Mouse (Mus musculus) CD4-positive naive resting alpha-beta T cell, adult 76 days (primary cell): Measurements from ENCODE around the gene Serpinb6e. TPM values are rescaled to one million over a fixed set of nuclear protein-coding genes. Genes with fewer than 3 reads are reported as not detected.

Source experiments
- total RNA-seq: library from RNA; stranded (reverse); gene quantifications from one replicate; pipeline ENCODE4 v1.2.4, GENCODE M21; 2023

The Serpinb6e gene
- total RNA-seq, result not detected

DNA sequence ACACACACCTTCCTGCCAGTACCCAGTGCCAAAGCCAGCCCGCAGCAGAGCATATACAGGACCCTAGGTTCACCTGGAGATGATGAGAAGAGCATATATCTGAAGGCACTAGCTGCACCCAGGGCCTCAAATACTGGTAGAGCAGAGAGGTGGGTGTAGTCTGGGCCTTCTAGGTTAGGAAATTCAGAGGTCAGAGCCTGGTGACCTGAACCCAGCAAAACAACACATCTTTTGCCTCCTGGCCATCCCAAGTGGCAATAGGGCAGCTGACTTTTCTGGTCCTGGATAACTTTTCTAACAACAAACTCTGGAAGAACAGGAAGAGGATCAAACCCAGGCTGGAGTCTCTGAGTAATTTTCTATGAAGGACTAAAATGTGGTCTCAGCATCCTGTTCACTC, at the start of gene Serpinb6e:
Gene Serpinb6e, minus strand, starts transcription at position 101 of the 400 bp plus-strand sequence.

Other genes starting within 250 kb of the Serpinb6e start
- not detected for gene Serpinb6d, start 182.0 kb downstream of the Serpinb6e start, total RNA-seq
- gene Serpinb6c, start 62.3 kb upstream of the Serpinb6e start, total RNA-seq, result not detected
- 1.6 TPM for gene Nqo2, start 121.3 kb upstream of the Serpinb6e start, total RNA-seq
- 72.5 TPM for gene Ripk1, start 159.0 kb upstream of the Serpinb6e start, total RNA-seq
- gene Serpinb6a, start 159.4 kb upstream of the Serpinb6e start, total RNA-seq, result 27.6 TPM
- 16.6 TPM for gene Bphl, start 194.2 kb upstream of the Serpinb6e start, total RNA-seq
- gene Tubb2a, start 234.6 kb upstream of the Serpinb6e start, total RNA-seq, result 63.5 TPM